Mouse (Mus musculus): Measurements from ENCODE around the gene Mmd. TPM values are rescaled to one million over a fixed set of nuclear protein-coding genes. Genes with fewer than 3 reads are reported as not detected.

The Mmd gene
- polyA plus RNA-seq, 1 experiment from 2014 or later = 124 TPM

Other genes starting within 250 kb of the Mmd start
- 1.5 and 1.6 TPM in 2 replicates for gene Pctp, start 246.6 kb upstream of the Mmd start, polyA plus RNA-seq (2015; fragmentation: Nextera tagmentation; extraction: Ambion mirVana)
- 12.4 and 14.6 TPM in 2 replicates for gene Tmem100, start 219.1 kb upstream of the Mmd start, polyA plus RNA-seq (2015; fragmentation: Nextera tagmentation; extraction: Ambion mirVana)
- gene Gm45716, start 61.8 kb upstream of the Mmd start, polyA plus RNA-seq (2015; fragmentation: Nextera tagmentation; extraction: Ambion mirVana) = 20.1 and 22.0 TPM in 2 replicates
- gene Hlf, start 141.4 kb downstream of the Mmd start, polyA plus RNA-seq (2015; fragmentation: Nextera tagmentation; extraction: Ambion mirVana) = 5.2 and 6.3 TPM in 2 replicates